Mouse (Mus musculus) lung, embryonic 14.5 days (tissue): ENCODE measurements around the gene Pus1. TPM values are rescaled to one million over a fixed set of nuclear protein-coding genes. Genes with fewer than 3 reads are reported as not detected.
"Not testable (repeated sequence)": the region's sequence is repeated elsewhere in the genome, so short reads cannot be mapped to it uniquely, and the experiment has no call there.

Source experiments
- ATAC-seq: fragments of 200-750 bp; cut with Nextera tagmentation; 2 replicates; pipeline ENCODE4 v1.8.0; 2017; ENCODE audit warnings: mild to moderate bottlenecking, moderate TSS enrichment, moderate library complexity; ENCODE audit not compliant: insufficient read depth
- DNase-seq: peaks from one replicate; pipeline ENCODE4 v3.0.0-alpha.2; 2015
- H3K27ac ChIP-seq: fragments of 300-500 bp; sonication (generic); 2 replicates; pipeline ENCODE4 v1.5.1; 2014; ENCODE audit warnings: low read depth, mild to moderate bottlenecking, moderate library complexity
- H3K27me3 ChIP-seq: fragments of 300-500 bp; sonication (generic); 2 replicates; pipeline ENCODE4 v1.6.1; 2014; ENCODE audit warnings: low read length, control low read depth; ENCODE audit not compliant: insufficient read depth
- H3K36me3 ChIP-seq: fragments of 300-500 bp; sonication (generic); 2 replicates; pipeline ENCODE4 v1.6.1; 2014; ENCODE audit warnings: control low read depth; ENCODE audit not compliant: insufficient read depth
- H3K4me1 ChIP-seq: fragments of 300-500 bp; sonication (generic); 2 replicates; pipeline ENCODE4 v1.6.1; 2014; ENCODE audit warnings: antibody characterized with exemption, control low read depth; ENCODE audit not compliant: insufficient read depth
- H3K4me2 ChIP-seq: fragments of 300-500 bp; sonication (generic); 2 replicates; pipeline ENCODE4 v1.6.1; 2014; ENCODE audit warnings: mild to moderate bottlenecking
- H3K4me3 ChIP-seq: fragments of 300-500 bp; sonication (generic); 2 replicates; pipeline ENCODE4 v1.5.1; 2014; ENCODE audit warnings: low read depth, low read length
- H3K9ac ChIP-seq: fragments of 300-500 bp; sonication (generic); 2 replicates; pipeline ENCODE4 v1.6.1; 2014
- H3K9me3 ChIP-seq: fragments of 300-500 bp; sonication (generic); 2 replicates; pipeline ENCODE4 v1.6.1; 2016; ENCODE audit warnings: low read depth, low read length, control low read depth
- CTCF ChIP-seq: IDR thresholded peaks from 2 replicates; pipeline ENCODE4 v1.5.1; 2016; ENCODE audit warnings: antibody characterized with exemption, low read depth
- WGBS: fragments of 180-500 bp; shearing (Covaris S2); extraction: QIAGEN DNeasy Blood & Tissue Kit; methylation state at CpG from one replicate; pipeline ENCODE4 v1.1.7; 2014; 5-methylcytosine and 5-hydroxymethylcytosine counted together
- polyA plus RNA-seq: library from polyadenylated mRNA; unstranded; fragments of >200 nt; fragmentation: Nextera tagmentation; extraction: Ambion mirVana; gene quantifications from 2 replicates; pipeline ENCODE4 v1.2.1, GENCODE M21; 2014

Gene Pus1
- polyA plus RNA-seq, 1 experiment from 2014 or later, result 22.4 TPM

GRCm38 (mm10) chr5:110780761-110781528, 486 bp upstream of the Pus1 start:
- Histone ChIP-seq H3K27me3 (no peaks in the 10 kb centered on the region), H3K36me3 (peaks cover 37% of the 10 kb centered on the region), H3K27ac (no peak overlapping the region), H3K4me2 (peak overlapping the region; percentile 86), H3K9ac (peak overlapping the region; percentile 80), H3K4me1 (peaks cover 7% of the 10 kb centered on the region; the same call in 1 of the 2 replicates), H3K9me3 (no peaks in the 10 kb centered on the region), H3K4me3 (peak overlapping the region; percentile 87)
- ATAC-seq, result peak; percentile 38
- 52% methylated on average over 10 of the region's 10 CpGs for WGBS
- DNase-seq, result peak; percentile 22
- no peak for TF ChIP-seq CTCF

- WGBS, result 12% methylated on average over 15 of the region's 15 CpGs
- Histone ChIP-seq H3K36me3 (peaks cover 40% of the 10 kb centered on the region), H3K4me1 (peaks cover 7% of the 10 kb centered on the region; the same call in 1 of the 2 replicates), H3K27ac (no peak overlapping the region), H3K4me3 (peak overlapping the region; percentile 87), H3K9me3 (no peaks in the 10 kb centered on the region), H3K27me3 (no peaks in the 10 kb centered on the region), H3K9ac (peak overlapping the region; percentile 80), H3K4me2 (peak overlapping the region; percentile 86)
- ATAC-seq, result no peak
- no peak for DNase-seq
- TF ChIP-seq CTCF, result no peak
These were observed 1.0 kb downstream of the Pus1 start for GRCm38 (mm10) chr5:110779276-110779997.

- no peak overlapping the region for H3K9ac ChIP-seq
- no peak for DNase-seq
- no peaks in the 10 kb centered on the region for H3K9me3 ChIP-seq
- ATAC-seq, result no peak
- no peak overlapping the region for H3K4me3 ChIP-seq
- H3K4me2 ChIP-seq, result no peak overlapping the region
- H3K36me3 ChIP-seq, result peaks cover 51% of the 10 kb centered on the region
- H3K4me1 ChIP-seq, result peaks cover 7% of the 10 kb centered on the region; the same call in 1 of the 2 replicates
- H3K27me3 ChIP-seq, result no peaks in the 10 kb centered on the region
- no peak overlapping the region for H3K27ac ChIP-seq
- WGBS, result 86% methylated on average over 12 of the region's 12 CpGs
- TF ChIP-seq CTCF, result no peak
These were observed 2.2 kb downstream of the Pus1 start for GRCm38 (mm10) chr5:110778263-110778662.

GRCm38 (mm10) chr5:110776141-110776540, 4.3 kb downstream of the Pus1 start:
- peaks cover 63% of the 10 kb centered on the region for H3K36me3 ChIP-seq
- no peak overlapping the region for H3K4me3 ChIP-seq
- H3K27me3 ChIP-seq, result no peaks in the 10 kb centered on the region
- no peak overlapping the region for H3K4me2 ChIP-seq
- ATAC-seq (no peak), DNase-seq (no peak)
- no peak for TF ChIP-seq CTCF
- H3K9me3 ChIP-seq, result no peaks in the 10 kb centered on the region
- H3K9ac ChIP-seq, result no peak overlapping the region
- H3K27ac ChIP-seq, result no peak overlapping the region
- 87% methylated on average over 2 of the region's 2 CpGs for WGBS
- peaks cover 7% of the 10 kb centered on the region; the same call in 1 of the 2 replicates for H3K4me1 ChIP-seq

- DNase-seq (no peak), ATAC-seq (no peak)
- no peak overlapping the region for H3K9ac ChIP-seq
- no peak overlapping the region for H3K4me2 ChIP-seq
- no peaks in the 10 kb centered on the region for H3K9me3 ChIP-seq
- WGBS, result 92% methylated on average over 11 of the region's 11 CpGs
- no peak for TF ChIP-seq CTCF
- peaks cover 63% of the 10 kb centered on the region for H3K36me3 ChIP-seq
- H3K4me3 ChIP-seq, result no peak overlapping the region
- H3K27me3 ChIP-seq, result no peaks in the 10 kb centered on the region
- H3K4me1 ChIP-seq, result 0 out of 2 replicates have a peak, but pooled peaks cover 3% of the 10 kb centered on the region
- no peak overlapping the region for H3K27ac ChIP-seq
These were observed 5.9 kb downstream of the Pus1 start for GRCm38 (mm10) chr5:110774511-110774910.

GRCm38 (mm10) chr5:110772945-110773344, 7.5 kb downstream of the Pus1 start:
- H3K27ac ChIP-seq, H3K4me2 ChIP-seq, H3K27me3 ChIP-seq, ATAC-seq, H3K9ac ChIP-seq, DNase-seq, H3K4me1 ChIP-seq, H3K9me3 ChIP-seq, H3K4me3 ChIP-seq: not testable (repeated sequence)
- H3K36me3 ChIP-seq, result peaks cover 57% of the 10 kb centered on the region
- WGBS, result 91% methylated on average over 10 of the region's 10 CpGs
